Mouse (Mus musculus): ENCODE data around the gene Olfr1085.
"Not testable (repeated sequence)": the region's sequence is repeated elsewhere in the genome, so short reads cannot be mapped to it uniquely, and the experiment has no call there.

Olfr1085 gene

DNA sequence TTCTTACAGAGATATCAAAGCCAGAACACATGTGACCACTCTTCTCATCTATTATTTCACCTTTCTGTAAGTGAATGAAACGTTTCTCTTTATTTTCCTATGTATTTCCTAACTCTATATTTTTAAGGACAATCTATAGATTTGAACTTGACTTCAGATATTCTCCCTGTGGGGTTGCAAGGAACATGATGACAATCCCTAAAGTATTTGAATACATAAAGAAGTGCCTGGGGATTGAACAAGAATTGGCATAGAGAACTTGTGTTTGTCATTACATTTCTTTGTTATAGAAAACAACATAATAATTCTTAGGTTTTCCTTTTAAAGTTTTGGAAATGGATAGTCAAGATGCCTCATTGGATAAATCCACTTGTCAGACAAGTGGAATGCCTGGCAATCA is at the start of gene Olfr1085:
TSS of gene Olfr1085 (minus strand) at position 101 of the 400 bp plus-strand sequence.
- DNase-seq (ENCODE audit: low spot score in 2 of 2) = no peak

DNA sequence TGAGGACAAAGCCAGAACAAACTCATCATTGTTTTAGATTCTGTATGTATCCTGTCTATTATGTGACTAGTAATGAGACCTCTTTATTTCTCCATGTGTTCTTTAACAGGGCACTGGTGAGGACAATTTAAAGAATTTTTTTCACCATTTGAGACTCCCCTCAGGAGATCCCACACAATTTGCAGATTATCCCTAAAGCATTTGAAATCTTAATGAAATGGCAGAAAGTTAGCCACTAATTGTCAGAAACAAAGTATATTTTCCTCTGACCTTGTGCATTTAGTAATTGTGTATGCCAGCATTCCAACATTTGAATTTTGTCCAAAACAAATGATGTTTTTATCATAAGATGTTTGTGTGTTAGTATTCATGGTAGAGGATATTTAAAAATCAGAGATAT is 36.5 kb upstream of the Olfr1085 start, which contains the start of gene Olfr1087:
TSS of gene Olfr1087 (minus strand) at position 101 of the 400 bp plus-strand sequence.
- no peak for DNase-seq (ENCODE audit: low spot score in 2 of 2)

DNA sequence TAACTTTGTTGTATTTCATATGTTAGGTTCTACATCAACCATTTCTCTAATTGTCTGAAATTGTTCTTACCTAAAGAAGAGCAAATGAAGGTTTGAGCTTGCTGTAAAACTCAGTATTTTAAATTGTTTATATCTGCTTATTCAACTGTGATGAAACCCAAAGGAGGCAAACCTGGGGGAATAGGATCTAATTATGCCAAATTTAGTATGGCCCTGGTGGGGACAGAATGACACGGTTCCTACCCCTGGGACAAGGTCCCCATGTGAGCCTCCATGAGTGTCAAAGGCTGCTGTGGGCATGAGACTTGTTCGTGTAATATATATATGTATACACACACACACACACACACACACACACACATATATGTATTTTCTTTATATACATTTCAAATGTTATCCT is 18.2 kb upstream of the Olfr1085 start, which contains the start of gene Olfr1086:
TSS of gene Olfr1086 (minus strand) at position 101 of the 400 bp plus-strand sequence.
- no peak for DNase-seq (ENCODE audit: low spot score in 2 of 2)

GRCm38 (mm10) chr2:86639625-86640024 is 22.2 kb downstream of the Olfr1085 start, which contains the start of gene Olfr1084:
TSS of gene Olfr1084 (minus strand) at chr2:86639725.
- not testable (repeated sequence) for DNase-seq (ENCODE audit: low spot score in 2 of 2)

All from right cerebral cortex, postnatal 36 days (tissue).